Mouse (Mus musculus): Measurements from ENCODE around the gene Tecpr2.

DNA sequence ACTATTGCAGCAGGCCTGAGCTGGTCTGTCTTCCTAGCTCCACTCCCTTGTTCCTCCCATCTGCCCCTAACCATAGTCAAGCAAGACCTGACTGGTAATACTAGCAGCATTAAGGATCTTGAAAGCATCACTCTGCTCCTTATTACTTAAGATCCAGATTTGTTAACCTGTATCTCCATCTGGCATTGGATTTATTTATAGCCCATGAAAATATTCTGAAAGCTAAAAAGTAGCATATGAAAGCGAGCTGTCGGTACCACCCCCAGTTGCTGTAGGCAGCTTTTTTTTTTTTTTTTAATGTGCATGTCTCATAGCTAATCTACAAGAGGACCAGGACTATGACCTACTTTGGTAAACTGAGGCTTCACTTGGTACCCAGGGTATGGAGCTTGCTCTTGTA is 20.9 kb downstream of the Tecpr2 start:
- TF ChIP-seq CTCF (IDR thresholded peaks at IDR 0.05) (no peak), EP300 (IDR thresholded peaks at IDR 0.05; ENCODE audit: insufficient read depth, low read depth, low read length) (no peak), POLR2A (IDR thresholded peaks at IDR 0.05; ENCODE audit: insufficient read depth, low read depth, low read length) (no peak)

Data from heart, adult 2 months (tissue).